Mouse (Mus musculus): ENCODE data around the gene Arhgef1.

Gene Arhgef1

DNA sequence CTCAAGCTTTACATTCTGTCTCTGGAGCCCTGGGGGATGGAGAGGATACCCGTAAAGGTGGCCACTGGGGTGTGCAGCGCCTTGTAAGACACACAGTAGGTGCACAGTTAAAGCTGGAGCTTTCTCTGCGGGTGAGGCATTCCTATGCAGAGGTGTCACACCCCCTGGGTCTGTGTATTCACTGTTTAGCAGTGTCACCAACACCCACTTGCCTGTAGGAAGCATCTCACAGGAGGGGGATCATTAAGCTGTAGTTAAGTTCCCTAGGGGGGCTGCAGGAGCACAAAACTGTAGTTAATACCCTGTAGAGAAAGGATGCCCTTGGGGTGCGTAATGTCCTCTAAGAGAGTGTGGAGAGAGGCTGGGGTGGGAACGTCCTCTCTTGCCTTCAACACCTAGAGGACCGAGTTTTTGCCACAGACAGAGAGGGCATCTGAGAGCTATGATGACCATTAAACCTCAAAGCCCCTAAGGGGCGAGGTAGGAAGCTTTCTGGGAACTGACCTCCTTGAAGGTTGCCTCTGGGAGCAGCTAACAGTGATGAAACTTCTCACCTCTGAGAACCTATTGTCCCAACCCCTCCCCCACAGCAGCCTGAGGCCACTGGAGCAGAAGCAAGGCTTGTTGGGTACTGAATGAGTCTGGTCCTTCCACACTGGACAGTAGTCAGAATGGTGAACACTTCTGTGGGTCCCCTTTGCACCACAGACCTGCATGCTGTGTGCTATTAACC, 44.8 kb downstream of the Arhgef1 start:
- DNase-seq: no peak

DNA sequence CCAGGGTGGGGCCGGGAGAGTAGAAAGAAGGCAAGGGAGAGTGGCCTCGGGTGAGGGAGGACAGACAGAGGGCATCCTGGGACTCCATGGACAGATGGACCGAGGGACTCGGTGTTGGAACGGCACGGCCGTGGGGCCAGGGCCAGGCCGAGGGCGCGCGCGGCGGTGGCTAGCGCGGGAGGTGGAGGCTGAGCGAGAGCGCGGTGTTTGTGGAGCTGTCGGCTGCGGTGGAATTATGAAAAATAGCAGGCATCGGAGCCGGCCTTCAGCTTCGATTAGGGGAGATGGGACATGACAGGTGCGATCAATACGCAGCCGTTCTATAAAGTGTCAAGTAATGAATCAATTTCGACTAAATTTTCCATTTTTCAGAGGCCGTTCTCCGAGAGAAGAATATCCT, 46.1 kb downstream of the Arhgef1 start:
- DNase-seq: no peak

DNA sequence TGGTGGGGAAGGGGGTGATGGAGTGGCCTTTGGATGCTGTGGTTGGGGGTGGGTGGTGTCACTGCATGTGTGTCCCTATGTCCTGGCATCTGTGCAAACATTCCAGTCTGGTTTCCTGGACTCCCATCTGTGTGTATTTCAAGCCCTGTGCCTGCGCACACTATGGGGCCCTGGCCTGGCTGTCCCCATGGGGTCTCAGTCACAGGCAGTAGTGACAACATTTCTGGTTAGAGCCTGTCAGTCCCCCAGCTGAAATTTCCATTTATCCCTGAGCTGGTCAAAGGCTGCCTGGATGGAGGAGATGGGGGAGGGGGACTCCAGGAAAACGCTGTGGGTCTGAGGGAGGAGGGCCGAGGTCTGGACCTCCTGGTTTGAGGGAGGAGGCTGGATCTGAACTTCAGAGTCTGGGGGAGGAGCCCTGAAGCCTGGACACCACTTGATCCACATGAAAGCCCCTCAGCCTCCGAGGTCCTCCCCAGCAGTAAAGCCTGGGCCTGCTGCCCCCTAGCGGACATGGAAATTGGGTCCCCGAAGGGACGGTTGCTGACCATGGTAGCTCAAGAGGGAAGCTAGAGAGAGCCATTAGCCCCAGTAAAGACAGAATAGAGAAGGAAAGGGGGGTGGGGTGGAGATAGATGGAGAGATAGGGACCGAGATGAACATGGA, 47.4 kb downstream of the Arhgef1 start:
- peak; percentile 88 for DNase-seq

DNA sequence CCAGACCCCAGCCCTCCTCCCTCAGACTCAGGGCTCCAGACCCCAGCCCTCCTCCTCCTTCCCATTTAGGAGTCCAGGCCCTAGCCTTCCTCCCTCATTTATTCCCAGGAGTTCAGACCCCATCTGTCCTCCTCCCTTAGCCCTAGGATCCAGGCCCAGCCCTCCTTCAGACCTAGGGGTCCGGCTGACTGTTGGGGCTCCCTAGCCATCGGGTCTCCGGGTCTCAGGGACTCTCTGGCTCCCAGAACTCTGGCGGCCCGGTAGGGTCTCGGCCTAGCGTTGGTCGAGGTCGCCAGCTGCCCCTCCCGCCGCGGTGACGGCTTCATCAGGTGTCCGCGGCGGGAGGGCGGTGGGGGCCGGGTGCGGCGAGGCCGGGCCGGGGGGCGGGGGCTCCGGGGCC, 51.3 kb downstream of the Arhgef1 start:
- no peak for DNase-seq

DNA sequence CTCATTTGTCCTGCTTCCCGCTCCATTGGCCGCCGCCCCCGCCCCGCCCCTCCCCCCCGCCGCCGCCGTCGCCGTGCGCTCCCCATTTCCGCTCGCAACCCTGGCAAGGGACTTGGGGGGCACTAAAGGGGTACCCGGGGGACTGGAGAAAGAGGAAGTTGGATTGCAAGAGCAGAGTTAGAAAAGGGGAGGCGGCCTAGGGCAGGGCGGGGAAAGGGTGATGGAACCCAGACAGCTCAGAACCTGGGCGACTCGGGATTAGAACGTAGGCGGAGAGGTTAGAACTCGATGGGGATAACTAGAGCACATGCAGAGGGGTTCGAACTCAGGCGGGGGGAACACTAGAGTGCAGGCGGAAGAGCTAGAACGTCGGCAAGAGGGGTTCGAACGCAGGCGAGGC, 51.7 kb downstream of the Arhgef1 start:
- DNase-seq: no peak

DNA sequence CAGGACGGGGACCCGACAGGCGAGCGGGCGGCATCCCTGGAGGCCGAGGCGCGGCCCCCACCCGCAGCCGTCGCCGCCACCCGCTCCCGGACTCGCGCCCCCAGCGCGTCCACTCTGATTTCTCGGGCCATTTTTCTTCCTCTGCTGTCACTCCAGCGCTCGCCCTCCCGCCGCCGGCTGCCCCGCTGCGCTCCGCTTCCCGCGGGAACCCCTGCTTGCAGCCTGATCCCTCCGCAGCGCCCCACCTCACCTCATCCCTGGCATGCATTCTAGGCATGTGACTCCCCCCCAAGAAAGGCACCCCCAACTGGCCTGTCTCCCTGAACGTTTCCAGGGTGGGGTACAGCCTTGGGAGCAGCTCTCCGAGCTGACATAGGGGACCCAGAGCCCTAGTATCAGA, 52.5 kb downstream of the Arhgef1 start:
- DNase-seq: no peak

DNA sequence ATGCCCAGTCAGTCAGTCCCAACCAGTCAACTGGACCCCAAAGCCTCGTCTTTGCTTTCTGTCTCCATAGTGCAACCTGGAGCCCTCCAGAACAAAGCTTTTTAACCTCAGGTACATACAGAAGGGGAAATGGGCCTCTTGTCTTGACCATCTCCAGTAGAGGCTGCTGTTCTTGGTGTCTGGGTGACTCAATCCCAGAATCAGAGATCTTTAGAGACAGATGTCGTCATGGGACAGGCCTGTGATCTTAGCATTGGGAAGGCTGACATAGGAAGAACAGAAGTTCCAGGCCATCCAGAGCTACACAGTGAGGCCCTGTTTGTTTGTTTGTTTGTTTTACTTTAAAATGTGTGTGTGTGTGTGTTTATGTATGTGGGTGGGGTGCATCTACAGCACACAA, 61.6 kb downstream of the Arhgef1 start:
- DNase-seq: no peak

DNA sequence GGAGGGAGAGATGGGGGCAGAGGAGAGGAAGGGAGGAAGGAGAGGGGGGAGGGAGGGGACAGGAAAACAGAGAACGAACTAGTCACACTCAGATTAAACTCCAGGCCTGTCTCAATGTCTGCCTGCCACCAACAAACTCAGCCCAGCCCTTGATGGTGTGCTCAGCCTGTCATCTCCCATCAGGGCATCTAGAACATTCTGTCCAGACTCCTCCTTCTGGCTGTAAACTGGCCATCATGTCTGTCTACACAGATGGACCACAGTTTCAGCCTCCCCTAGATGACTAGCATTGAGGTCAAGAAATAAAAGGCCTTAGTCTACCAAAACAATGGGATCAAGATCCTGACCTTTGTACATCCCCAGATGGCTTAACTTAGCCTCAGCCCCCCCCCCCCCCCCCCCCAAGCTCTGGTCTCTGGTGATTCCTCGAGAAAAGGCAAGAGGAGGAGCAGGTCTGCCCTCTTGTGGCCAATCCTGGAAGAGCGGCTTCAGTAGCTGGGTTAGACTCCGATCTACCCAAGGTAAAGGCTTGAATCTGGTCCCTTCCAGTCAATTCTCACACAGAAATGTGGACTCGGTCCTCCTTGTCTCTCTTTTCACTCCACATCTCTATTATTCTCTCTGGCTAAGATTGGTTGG, 62.3 kb downstream of the Arhgef1 start:
- DNase-seq: peak; percentile 88

DNA sequence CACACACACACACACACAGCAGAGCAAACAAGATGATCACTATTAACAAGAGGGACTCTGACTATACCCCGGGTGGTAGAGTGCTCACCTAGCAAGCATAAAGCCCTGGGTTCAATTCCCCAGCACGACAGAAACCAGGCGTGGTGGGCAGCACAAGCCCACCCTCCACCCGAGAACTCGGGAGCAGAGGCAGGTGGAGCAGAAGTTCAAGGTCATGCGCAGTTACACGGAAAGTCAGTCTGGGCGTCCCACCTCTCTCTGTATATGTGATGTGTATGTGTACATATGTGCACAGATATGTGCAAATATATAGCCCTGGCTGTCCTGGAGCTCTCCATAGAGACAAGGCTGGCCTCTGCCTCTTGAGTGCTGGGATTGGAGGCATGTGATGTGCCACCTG, 65.3 kb downstream of the Arhgef1 start:
- no peak for DNase-seq

DNA sequence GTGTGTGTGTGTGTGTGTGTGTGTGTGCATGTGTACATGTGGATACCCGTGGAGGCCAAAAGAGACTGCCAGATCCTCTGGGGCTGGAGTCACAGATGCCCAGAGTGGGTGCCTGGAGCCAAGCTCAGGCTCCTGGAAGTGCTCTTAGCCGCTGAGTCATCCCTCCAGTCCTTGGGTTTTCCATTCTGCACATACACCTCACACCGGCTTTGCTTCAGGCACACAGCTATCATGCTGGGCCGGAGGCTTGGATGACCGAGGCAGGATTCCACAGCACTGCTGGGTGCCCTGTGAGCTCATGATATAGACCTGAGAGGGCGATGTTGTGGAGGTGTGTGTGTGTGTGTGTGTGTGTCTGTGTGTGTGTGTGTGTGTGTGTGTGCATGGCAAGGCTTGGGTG, 65.8 kb downstream of the Arhgef1 start:
- DNase-seq: no peak

DNA sequence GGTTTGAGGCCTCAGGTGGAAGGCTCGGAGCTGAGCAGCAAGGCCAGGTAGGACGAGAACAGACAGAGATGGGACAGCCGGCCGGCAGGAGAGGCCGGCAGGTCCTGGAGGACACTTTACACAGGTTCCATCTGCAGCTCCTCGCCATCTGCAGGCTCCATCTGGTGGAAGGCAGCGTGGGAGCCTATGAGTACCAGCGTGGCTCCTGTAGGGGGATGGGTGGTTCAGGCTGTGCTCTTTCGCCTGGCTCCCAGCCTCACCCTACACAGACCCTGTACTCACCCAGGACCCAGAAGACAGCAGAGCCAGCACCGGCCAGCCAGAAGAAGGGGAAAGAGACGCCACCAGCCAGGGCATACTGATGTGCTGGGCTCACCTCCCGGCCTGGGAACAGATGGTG, 67.1 kb downstream of the Arhgef1 start:
- no peak for DNase-seq

DNA sequence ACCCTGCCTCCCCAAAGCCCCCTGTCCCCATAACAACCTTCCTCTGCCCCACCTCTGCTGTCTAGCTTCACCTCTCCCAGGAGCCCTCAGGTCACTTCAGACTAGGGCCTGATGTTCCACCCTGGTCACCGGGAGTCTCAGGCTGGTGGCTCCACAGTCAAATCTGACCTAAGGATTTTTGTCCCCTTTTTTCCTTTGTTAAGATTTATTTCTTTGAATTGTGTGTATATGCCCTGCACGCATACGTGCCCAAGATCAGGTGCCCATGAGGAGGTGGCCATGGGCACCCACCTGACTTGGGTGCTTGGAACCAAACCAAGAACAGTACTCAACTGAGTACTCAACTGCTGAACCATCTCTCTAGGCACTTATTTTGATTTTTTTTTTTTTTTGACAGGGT, 67.6 kb downstream of the Arhgef1 start:
- DNase-seq: no peak

DNA sequence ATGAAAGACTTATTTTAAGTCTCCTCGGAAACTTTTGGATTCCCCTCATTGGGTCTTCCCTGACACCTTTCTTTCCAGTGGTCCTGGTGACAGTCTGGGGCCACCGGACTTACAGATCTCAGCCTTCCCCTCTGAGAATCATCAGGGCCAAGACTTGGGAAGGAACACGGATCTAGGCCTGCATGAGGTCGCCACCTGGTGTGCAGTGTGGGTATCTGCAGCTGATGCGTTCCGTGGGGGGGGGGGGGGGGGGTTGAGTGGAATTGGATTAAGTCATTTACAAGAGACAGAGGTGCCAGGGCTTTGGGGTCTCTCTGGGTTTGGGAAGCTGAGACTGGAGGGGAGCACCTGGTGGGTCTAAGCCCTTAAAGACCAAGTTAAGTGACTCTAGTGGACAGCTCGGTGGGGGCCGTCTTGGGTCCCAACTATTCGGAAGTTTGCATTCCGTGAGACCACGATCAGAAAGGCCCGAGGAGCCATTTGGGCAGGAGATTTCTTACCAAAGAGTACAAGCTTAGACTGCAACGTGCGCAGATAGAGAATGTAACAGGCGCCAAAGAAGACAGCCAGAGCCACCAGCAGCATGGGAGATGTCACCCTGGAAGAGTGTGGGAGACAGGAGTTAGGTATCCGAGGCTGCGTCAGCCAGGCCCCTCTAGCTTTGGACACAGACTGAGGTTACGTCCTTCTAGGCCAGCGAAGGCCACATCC, 68.7 kb downstream of the Arhgef1 start:
- peak; percentile 79 for DNase-seq

DNA sequence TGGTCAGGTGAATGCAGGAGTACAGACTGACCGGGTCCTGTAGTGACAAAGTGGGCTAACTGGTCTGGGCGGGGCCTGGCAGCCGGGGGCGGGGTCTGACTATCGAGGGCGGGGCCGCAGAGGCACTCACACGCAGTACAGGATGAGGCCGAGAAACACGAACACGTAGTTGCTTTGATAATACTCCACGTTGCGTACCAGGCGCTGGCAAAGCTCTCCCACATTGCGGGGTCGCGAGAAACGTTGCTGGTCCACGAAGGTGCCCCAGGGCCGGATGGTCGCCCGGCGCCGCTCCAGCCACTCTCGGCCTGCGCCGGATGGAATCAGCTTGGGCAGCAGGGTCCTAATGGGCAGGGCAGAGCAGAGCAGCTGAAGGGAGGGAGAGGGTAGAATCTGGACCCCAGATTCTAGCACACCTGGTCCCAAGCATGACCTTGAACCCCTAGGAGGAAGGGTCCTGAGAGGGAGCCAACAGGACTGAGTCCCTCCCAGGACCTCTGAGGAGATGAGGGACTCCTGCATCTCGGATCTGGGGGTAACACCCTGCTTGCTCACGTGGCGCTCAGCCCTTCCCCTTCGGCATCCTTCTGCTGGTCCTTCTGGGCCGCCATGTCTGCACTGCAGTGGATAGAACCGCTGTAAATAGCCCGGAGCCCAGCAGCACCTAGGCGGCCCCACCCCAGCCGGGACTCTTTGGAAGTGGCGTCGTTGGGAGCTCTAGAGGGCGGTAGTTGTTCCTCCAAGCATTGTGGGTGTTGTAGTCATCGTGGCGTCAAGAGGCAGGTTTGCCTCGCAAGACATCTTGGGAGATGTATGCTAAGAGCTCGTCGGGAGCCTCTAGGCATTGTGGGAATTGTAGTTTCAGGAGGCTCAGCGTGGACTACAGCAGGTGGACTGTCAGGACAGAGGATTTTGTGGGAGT, 69.5 kb downstream of the Arhgef1 start, which contains the start of gene Rabac1:
Gene Rabac1 (minus strand): TSS at position 783 of the 922 bp plus-strand sequence.
- DNase-seq: peak; percentile 97

DNA sequence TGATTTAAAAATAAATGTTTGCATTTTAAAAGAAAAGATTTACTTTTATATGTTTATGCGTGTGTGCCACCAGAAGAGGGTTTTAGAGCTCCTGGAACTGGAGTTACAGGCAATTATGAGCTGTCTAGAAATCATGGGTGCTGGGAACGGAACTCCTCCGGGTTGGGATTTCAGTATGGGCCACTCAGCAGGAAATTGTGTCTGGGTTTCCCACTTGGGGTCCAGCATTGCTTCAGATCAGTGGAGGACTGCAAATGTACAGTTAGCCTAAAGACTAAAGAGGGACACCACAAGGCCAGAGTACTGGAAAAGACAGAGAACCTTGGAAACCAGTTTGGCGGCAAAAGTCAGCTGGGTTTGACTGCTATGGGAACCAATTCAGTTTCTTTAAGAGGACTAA, 70.5 kb downstream of the Arhgef1 start:
- DNase-seq: no peak

DNA sequence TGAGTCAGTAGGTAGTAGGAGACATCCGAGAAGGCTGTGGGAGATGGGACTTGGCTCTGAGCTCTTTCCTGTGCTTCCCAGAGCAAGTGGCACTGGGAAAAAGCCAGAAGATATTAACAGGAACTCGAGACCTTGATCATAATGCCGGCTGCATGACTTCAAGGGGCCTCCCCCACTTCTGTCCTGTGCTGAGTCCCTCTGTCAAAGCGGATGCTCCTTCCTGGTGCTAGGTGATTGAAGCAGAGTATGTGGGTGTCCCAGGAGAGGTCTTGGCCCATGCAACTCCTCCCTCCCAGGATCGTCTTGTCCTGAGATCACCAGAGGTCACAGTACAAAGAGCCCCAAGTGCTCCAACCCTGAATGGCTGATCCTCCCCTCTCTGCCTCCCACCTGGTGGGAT, 71.2 kb downstream of the Arhgef1 start:
- no peak for DNase-seq

DNA sequence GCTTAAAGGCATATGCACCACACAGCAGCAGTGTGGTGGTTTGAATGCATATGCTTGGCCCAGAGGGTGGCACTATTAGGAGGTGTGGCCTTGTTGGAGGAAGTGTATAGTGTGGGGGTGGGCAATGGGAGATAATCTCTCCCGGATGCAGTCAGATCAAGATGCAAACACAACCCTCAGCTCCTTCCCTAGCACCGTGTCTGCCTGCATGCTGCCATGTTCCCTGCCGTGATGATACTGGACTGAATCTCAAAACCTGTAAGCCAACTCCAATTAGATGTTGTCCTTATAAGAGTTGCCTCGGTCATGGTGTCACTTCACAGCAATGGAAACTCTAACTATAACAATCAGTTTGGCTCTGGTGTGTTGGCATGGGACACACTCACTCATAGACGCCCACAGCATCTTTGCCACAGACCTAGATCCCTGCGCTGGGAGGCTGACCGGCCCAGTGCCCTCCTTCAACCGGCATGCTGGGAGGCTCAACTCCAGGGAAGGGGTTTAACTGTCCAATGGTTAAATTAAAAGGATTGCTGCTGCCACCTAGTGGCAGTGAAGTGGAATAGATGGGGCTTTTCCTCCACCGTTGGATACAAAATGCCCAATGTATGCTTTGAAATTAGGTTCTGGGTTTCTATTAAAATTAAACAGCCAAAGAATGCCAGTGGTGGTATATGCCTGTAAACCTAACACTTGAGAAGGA, 72.3 kb downstream of the Arhgef1 start:
- peak; percentile 83 for DNase-seq
